Mouse (Mus musculus): ENCODE results near the gene Trpm6. TPM values are rescaled to one million over a fixed set of nuclear protein-coding genes. Genes with fewer than 3 reads are reported as not detected.

Trpm6 gene
- polyA plus RNA-seq, 1 experiment from 2014 or later, result not detected

DNA sequence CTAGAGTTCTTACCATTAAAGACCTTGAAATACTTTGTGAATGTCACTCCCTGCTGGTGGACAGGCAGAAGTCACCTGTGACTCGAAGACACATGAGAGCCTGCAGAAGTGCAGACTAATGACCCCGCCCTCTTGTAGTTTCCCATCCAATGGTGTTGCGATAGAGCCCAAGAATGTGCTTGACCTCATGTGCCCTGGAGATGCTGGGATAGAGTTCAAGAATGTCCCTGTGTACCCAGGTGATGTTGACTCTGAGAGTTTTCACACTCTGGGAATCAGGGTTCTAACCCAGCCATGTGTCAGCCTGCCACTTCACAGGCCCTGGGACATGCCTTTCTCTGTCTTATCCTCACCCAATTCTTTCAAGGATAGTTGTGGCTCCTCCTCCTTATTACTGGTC lies 81.4 kb downstream of the Trpm6 start:
- Histone ChIP-seq H3K4me3 (ENCODE audit: inconsistent target) (no peak overlapping the region), H3K79me2 (ENCODE audit: inconsistent target) (no peaks in the 10 kb centered on the region), H3K27ac (no peak overlapping the region), H3K36me3 (ENCODE audit: inconsistent target) (no peaks in the 10 kb centered on the region)
- WGBS (ENCODE audit: missing documents), result 83% methylated on average over 3 of the region's 3 CpGs

DNA sequence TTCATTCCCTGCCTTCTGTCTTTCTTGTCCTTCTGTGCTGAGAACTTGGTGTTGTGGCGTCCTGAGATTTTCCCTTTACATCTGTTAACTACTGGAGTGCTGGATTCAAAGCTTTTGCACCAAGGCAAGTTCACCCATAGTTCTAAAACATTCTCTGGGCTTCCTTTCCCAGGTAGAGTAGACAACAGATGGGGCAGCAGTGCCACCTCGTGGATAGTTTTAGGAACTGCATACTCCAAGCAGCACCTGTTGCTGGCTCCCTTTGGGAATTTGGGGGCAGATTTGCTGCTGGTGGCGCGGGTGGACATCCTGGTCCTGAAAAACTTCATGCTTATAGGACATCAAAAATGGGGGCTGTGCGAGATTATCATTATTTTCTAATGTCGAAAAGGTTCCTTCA lies 85.2 kb downstream of the Trpm6 start:
- no peak overlapping the region for H3K4me3 ChIP-seq (ENCODE audit: inconsistent target)
- WGBS (ENCODE audit: missing documents), result 13% methylated on average over 6 of the region's 6 CpGs
- H3K36me3 ChIP-seq (ENCODE audit: inconsistent target), result no peaks in the 10 kb centered on the region
- H3K79me2 ChIP-seq (ENCODE audit: inconsistent target), result no peaks in the 10 kb centered on the region
- no peak overlapping the region for H3K27ac ChIP-seq

GRCm38 (mm10) chr19:18841789-18842562 lies 92.2 kb downstream of the Trpm6 start:
- Histone ChIP-seq H3K4me3 (ENCODE audit: inconsistent target) (no peak overlapping the region), H3K36me3 (ENCODE audit: inconsistent target) (no peaks in the 10 kb centered on the region), H3K27ac (no peak overlapping the region), H3K79me2 (ENCODE audit: inconsistent target) (no peaks in the 10 kb centered on the region)
- 81% methylated on average over 19 of the region's 19 CpGs for WGBS (ENCODE audit: missing documents)

GRCm38 (mm10) chr19:18842626-18843025 lies 92.8 kb downstream of the Trpm6 start:
- Histone ChIP-seq H3K36me3 (ENCODE audit: inconsistent target) (no peaks in the 10 kb centered on the region), H3K27ac (no peak overlapping the region), H3K4me3 (ENCODE audit: inconsistent target) (no peak overlapping the region), H3K79me2 (ENCODE audit: inconsistent target) (no peaks in the 10 kb centered on the region)
- 87% methylated on average over 11 of the region's 11 CpGs for WGBS (ENCODE audit: missing documents)

GRCm38 (mm10) chr19:18846336-18846735 lies 96.6 kb downstream of the Trpm6 start:
- Histone ChIP-seq H3K36me3 (ENCODE audit: inconsistent target) (no peaks in the 10 kb centered on the region), H3K4me3 (ENCODE audit: inconsistent target) (no peak overlapping the region), H3K27ac (no peak overlapping the region), H3K79me2 (ENCODE audit: inconsistent target) (no peaks in the 10 kb centered on the region)
- 94% methylated on average over 4 of the region's 4 CpGs for WGBS (ENCODE audit: missing documents)

DNA sequence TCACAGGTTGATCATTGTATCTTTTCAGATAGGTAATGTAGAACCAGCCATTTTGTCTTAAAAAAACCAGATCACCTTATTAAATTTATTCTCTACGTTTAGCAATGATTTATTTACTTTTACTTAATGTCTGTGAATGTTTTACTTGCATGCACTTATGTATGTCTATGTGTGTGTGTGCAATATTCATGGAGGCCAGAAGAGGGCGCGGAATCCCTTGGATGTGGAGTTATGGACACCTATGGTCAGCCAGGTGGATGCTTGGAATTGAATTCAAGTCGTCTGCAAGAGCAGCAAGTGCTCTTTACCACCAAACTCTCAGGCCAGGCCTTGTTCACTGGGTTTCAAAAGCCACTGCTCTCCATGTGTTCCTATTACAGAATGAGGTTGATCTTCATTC lies 118.5 kb downstream of the Trpm6 start:
- H3K36me3 ChIP-seq (ENCODE audit: inconsistent target), result no peaks in the 10 kb centered on the region
- 72% methylated on average over 4 of the region's 4 CpGs for WGBS (ENCODE audit: missing documents)
- H3K79me2 ChIP-seq (ENCODE audit: inconsistent target), result no peaks in the 10 kb centered on the region
- H3K4me3 ChIP-seq (ENCODE audit: inconsistent target), result no peak overlapping the region
- no peak overlapping the region for H3K27ac ChIP-seq

- 68% methylated on average over 6 of the region's 6 CpGs for WGBS (ENCODE audit: missing documents)
- no peak overlapping the region for H3K27ac ChIP-seq
- no peaks in the 10 kb centered on the region for H3K36me3 ChIP-seq (ENCODE audit: inconsistent target)
- no peaks in the 10 kb centered on the region for H3K79me2 ChIP-seq (ENCODE audit: inconsistent target)
- no peak overlapping the region for H3K4me3 ChIP-seq (ENCODE audit: inconsistent target)
Observed at GRCm38 (mm10) chr19:18872792-18873569, 123.2 kb downstream of the Trpm6 start.

GRCm38 (mm10) chr19:18873709-18874644 lies 124.2 kb downstream of the Trpm6 start:
- WGBS (ENCODE audit: missing documents), result 79% methylated on average over 15 of the region's 16 CpGs
- Histone ChIP-seq H3K36me3 (ENCODE audit: inconsistent target) (no peaks in the 10 kb centered on the region), H3K4me3 (ENCODE audit: inconsistent target) (no peak overlapping the region)

GRCm38 (mm10) chr19:18879264-18879663 lies 129.5 kb downstream of the Trpm6 start:
- WGBS (ENCODE audit: missing documents), result 72% methylated on average over 4 of the region's 4 CpGs
- H3K27ac ChIP-seq, result no peak overlapping the region
- no peak overlapping the region for H3K4me3 ChIP-seq (ENCODE audit: inconsistent target)
- no peaks in the 10 kb centered on the region for H3K79me2 ChIP-seq (ENCODE audit: inconsistent target)
- no peaks in the 10 kb centered on the region for H3K36me3 ChIP-seq (ENCODE audit: inconsistent target)

More at GRCm38 (mm10) chr19:18873709-18874644, 124.2 kb downstream of the Trpm6 start:
- Histone ChIP-seq H3K27ac (no peak overlapping the region), H3K79me2 (ENCODE audit: inconsistent target) (no peaks in the 10 kb centered on the region)

DNA sequence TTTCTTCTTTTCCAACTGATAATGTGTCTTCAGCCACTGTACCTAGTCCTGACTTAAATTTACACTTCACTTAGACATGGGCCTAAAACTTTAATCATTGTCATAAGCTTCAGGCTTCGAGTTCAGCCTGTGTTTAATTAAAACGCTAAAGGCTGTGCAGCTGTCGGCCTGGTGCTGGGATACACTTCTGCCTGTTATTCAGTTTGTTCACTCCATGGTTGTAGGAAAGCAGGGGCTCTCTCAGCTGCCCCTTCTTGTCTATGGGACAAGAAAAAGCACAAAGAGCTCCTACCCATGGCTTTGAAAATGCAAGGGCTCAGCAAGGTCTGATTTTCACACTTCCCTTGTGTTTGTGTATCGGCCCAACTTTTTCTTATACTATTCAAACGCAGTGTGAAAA lies 131.4 kb downstream of the Trpm6 start:
- Histone ChIP-seq H3K36me3 (ENCODE audit: inconsistent target) (no peaks in the 10 kb centered on the region), H3K4me3 (ENCODE audit: inconsistent target) (no peak overlapping the region), H3K27ac (no peak overlapping the region), H3K79me2 (ENCODE audit: inconsistent target) (no peaks in the 10 kb centered on the region)
- 87% methylated on average over 5 of the region's 5 CpGs for WGBS (ENCODE audit: missing documents)

DNA sequence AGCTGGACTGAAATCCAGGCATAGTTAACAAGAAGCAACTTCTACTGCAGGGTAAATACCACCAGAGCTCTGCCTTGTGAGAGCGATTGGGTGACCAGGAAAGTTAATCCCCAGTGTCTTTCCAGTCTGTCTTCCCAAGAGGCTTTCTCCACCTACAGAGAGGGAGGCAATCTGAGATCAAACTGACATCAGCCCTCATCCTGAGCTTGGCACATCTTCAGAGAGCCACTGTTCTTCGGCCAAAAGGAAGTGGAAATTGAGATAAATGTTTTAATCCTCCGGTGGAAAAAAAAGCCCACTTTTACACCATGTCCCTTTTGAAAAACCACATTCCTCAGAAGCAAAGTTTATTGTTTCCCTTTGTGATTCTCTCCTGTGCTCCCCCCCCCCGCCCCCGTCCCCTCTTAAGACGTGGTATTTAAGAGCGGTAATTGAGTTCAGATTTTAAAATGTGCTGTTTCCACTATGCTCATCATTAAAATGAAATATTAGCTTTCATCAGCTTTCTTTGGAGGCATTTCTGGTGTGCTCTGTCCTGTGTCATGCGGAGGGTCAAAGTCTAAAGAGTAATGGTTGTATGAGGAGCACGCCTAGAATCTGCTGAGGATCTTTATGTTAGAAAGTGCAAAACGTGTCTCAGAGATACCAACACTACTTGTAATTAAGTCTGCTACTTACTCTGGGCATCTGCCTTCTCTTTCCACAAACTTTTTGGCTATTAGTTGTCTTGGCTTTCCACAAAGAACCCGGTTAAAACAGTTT lies 138.0 kb downstream of the Trpm6 start:
- H3K4me3 ChIP-seq (ENCODE audit: inconsistent target), result no peak overlapping the region
- H3K27ac ChIP-seq, result no peak overlapping the region
- H3K36me3 ChIP-seq (ENCODE audit: inconsistent target), result no peaks in the 10 kb centered on the region
- 70% methylated on average over 10 of the region's 11 CpGs for WGBS (ENCODE audit: missing documents)
- no peaks in the 10 kb centered on the region for H3K79me2 ChIP-seq (ENCODE audit: inconsistent target)

- Histone ChIP-seq H3K27ac (no peak overlapping the region), H3K4me3 (ENCODE audit: inconsistent target) (no peak overlapping the region), H3K36me3 (ENCODE audit: inconsistent target) (no peaks in the 10 kb centered on the region), H3K79me2 (ENCODE audit: inconsistent target) (no peaks in the 10 kb centered on the region)
- 58% methylated on average over 13 of the region's 13 CpGs for WGBS (ENCODE audit: missing documents)
Observed at GRCm38 (mm10) chr19:18888491-18889116, 138.8 kb downstream of the Trpm6 start.

DNA sequence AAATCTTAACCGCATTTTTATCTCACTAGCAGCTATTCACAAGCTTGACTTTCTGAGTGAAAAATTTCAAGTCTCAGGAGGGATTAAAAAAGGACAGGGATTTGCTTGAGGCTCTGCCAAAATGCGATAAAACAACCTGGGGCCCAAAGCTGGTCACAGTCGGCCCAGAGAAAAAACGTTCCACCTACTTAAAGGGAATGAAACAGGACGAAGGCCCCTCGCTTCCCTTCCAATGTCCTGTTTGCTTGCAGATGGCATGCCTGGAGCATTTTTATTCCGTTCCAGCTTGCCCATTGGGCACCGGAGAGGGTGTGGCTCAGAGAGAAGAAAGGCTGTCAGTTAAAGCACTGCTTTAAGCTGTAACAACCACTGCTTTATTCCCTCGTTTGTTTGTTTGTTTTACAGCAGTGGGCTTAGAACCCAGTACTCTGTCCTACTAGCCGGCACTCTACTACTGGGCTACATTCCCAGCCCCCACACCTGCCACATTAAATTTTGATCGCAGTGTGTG lies 139.4 kb downstream of the Trpm6 start:
- H3K79me2 ChIP-seq (ENCODE audit: inconsistent target), result no peaks in the 10 kb centered on the region
- H3K27ac ChIP-seq, result no peak overlapping the region
- WGBS (ENCODE audit: missing documents), result 17% methylated on average over 10 of the region's 11 CpGs
- H3K4me3 ChIP-seq (ENCODE audit: inconsistent target), result no peak overlapping the region
- no peaks in the 10 kb centered on the region for H3K36me3 ChIP-seq (ENCODE audit: inconsistent target)

All from macrophage (primary cell).